Mouse (Mus musculus) thymus, adult 2 months (tissue): ENCODE results near the gene Fam53b. TPM values are rescaled to one million over a fixed set of nuclear protein-coding genes. Genes with fewer than 3 reads are reported as not detected.
A peak's percentile ranks its signal among the peaks of the same experiment; 100 is the strongest.

Experiments used
- DNase-seq: peaks from one replicate; pipeline ENCODE4 v3.0.0; 2021
- H3K27ac ChIP-seq: fragments of 200-500 bp; 2 replicates; pipeline ENCODE4 v1.5.1; 2012; ENCODE audit warnings: low read length, control low read depth; ENCODE audit not compliant: control insufficient read depth, insufficient read depth
- H3K27me3 ChIP-seq: fragments of 200-500 bp; 2 replicates; pipeline ENCODE4 v1.6.1; 2012; ENCODE audit warnings: mild to moderate bottlenecking, low read length, moderate library complexity, mixed read lengths; ENCODE audit not compliant: control insufficient read depth, insufficient read depth
- H3K36me3 ChIP-seq: fragments of 200-500 bp; 2 replicates; pipeline ENCODE4 v1.6.1; 2012; ENCODE audit warnings: mild to moderate bottlenecking, low read length, moderate library complexity; ENCODE audit not compliant: control insufficient read depth, insufficient read depth
- H3K4me1 ChIP-seq: fragments of 200-500 bp; replicated peaks from 2 replicates; pipeline ENCODE4 v1.6.1; 2012; ENCODE audit warnings: low read length; ENCODE audit not compliant: control insufficient read depth, insufficient read depth
- H3K4me3 ChIP-seq: fragments of 200-500 bp; 2 replicates; pipeline ENCODE4 v1.5.1; 2012; ENCODE audit warnings: mild to moderate bottlenecking, low read length, control low read depth, moderate library complexity; ENCODE audit not compliant: control insufficient read depth, insufficient read depth
- CTCF ChIP-seq: fragments of 200-500 bp; IDR thresholded peaks from 2 replicates; pipeline ENCODE4 v1.5.1; 2012; ENCODE audit warnings: mild to moderate bottlenecking, control low read depth, low read length, moderate library complexity, borderline replicate concordance; ENCODE audit not compliant: control insufficient read depth, poor library complexity, insufficient read depth; ENCODE audit errors: extremely low read depth
- POLR2A ChIP-seq: fragments of 200-500 bp; IDR thresholded peaks from 2 replicates; pipeline ENCODE4 v1.6.1; 2012; ENCODE audit warnings: mild to moderate bottlenecking, low read length, control low read depth, moderate library complexity; ENCODE audit not compliant: control insufficient read depth, poor library complexity, insufficient read depth; ENCODE audit errors: extremely low read depth
- WGBS: fragments of 180-500 bp; shearing (Covaris S2); methylation state at CpG from one replicate; pipeline ENCODE4 v1.1.7; 2018; 5-methylcytosine and 5-hydroxymethylcytosine counted together
- polyA plus RNA-seq: library from polyadenylated mRNA; depleted of rRNA; stranded (reverse); fragments of >200 nt; gene quantifications from 2 replicates; pipeline ENCODE4 v1.2.3, GENCODE M21; 2012

Fam53b gene
- polyA plus RNA-seq, 1 experiment = 104 TPM

- peaks cover 16% of the 10 kb centered on the region for H3K36me3 ChIP-seq
- H3K27me3 ChIP-seq = no peaks in the 10 kb centered on the region
- H3K4me1 ChIP-seq = no peaks in the 10 kb centered on the region
- no peak for TF ChIP-seq CTCF
- no peak for TF ChIP-seq POLR2A
- DNase-seq = no peak
- no peak overlapping the region for H3K27ac ChIP-seq
- no peak overlapping the region for H3K4me3 ChIP-seq
Measured at GRCm38 (mm10) chr7:132823832-132824231, 10.1 kb upstream of the Fam53b start.

GRCm38 (mm10) chr7:132820692-132821091 is 7.0 kb upstream of the Fam53b start:
- H3K27ac ChIP-seq = no peak overlapping the region
- H3K36me3 ChIP-seq = peaks cover 6% of the 10 kb centered on the region
- TF ChIP-seq CTCF (no peak), POLR2A (no peak)
- H3K4me1 ChIP-seq = no peaks in the 10 kb centered on the region
- H3K4me3 ChIP-seq = no peak overlapping the region
- H3K27me3 ChIP-seq = no peaks in the 10 kb centered on the region
- DNase-seq = no peak
- WGBS = 86% methylated on average over 3 of the region's 3 CpGs

- no peak overlapping the region for H3K27ac ChIP-seq
- H3K36me3 ChIP-seq = no peaks in the 10 kb centered on the region
- WGBS = 95% methylated on average over 6 of the region's 6 CpGs
- TF ChIP-seq POLR2A (no peak), CTCF (no peak)
- DNase-seq = no peak
- H3K27me3 ChIP-seq = no peaks in the 10 kb centered on the region
- no peak overlapping the region for H3K4me3 ChIP-seq
- no peaks in the 10 kb centered on the region; the same call in 1 of the 2 replicates for H3K4me1 ChIP-seq
Measured at GRCm38 (mm10) chr7:132817056-132817455, 3.4 kb upstream of the Fam53b start.

GRCm38 (mm10) chr7:132816528-132816927 is 2.8 kb upstream of the Fam53b start:
- H3K4me1 ChIP-seq = no peaks in the 10 kb centered on the region; the same call in 1 of the 2 replicates
- whole genome bisulfite sequencing = 97% methylated on average over 2 of the region's 2 CpGs
- DNase-seq = no peak
- no peaks in the 10 kb centered on the region for H3K36me3 ChIP-seq
- H3K27ac ChIP-seq = no peak overlapping the region
- H3K27me3 ChIP-seq = no peaks in the 10 kb centered on the region
- TF ChIP-seq CTCF = no peak
- no peak overlapping the region for H3K4me3 ChIP-seq

- Histone ChIP-seq H3K27me3 (no peaks in the 10 kb centered on the region), H3K27ac (no peak overlapping the region), H3K4me1 (peaks cover 4% of the 10 kb centered on the region), H3K36me3 (no peaks in the 10 kb centered on the region), H3K4me3 (no peak overlapping the region)
- 95% methylated on average over 5 of the region's 5 CpGs for WGBS
- no peak for TF ChIP-seq CTCF
- TF ChIP-seq POLR2A = no peak
- DNase-seq = no peak
Measured at GRCm38 (mm10) chr7:132815081-132815480, 1.4 kb upstream of the Fam53b start.

- TF ChIP-seq POLR2A (no peak), CTCF (no peak)
Measured at GRCm38 (mm10) chr7:132814089-132814450, 384 bp upstream of the Fam53b start.

More at GRCm38 (mm10) chr7:132814089-132814450, 384 bp upstream of the Fam53b start:
- WGBS = 6% methylated on average over 7 of the region's 7 CpGs
- peaks cover 12% of the 10 kb centered on the region for H3K4me1 ChIP-seq
- peak overlapping the region; percentile 89 for H3K4me3 ChIP-seq
- DNase-seq = no peak
- no peak overlapping the region for H3K27ac ChIP-seq
- no peaks in the 10 kb centered on the region for H3K36me3 ChIP-seq
- no peaks in the 10 kb centered on the region for H3K27me3 ChIP-seq
